Mouse (Mus musculus) liver, postnatal 0 days (tissue): Measurements from ENCODE around the gene Echs1. TPM values are rescaled to one million over a fixed set of nuclear protein-coding genes. Genes with fewer than 3 reads are reported as not detected.
A peak's percentile ranks its signal among the peaks of the same experiment; 100 is the strongest.

Experiments
- ATAC-seq: fragments of 200-750 bp; cut with Nextera tagmentation; 2 replicates; pipeline ENCODE4 v1.8.0; 2017; ENCODE audit warnings: mild to moderate bottlenecking, moderate library complexity
- DNase-seq: peaks from one replicate; pipeline ENCODE4 v3.0.0-alpha.2; 2016
- H3K27ac ChIP-seq: fragments of 300-500 bp; sonication (generic); 2 replicates; pipeline ENCODE4 v1.5.1; 2014; ENCODE audit warnings: antibody characterized with exemption, moderate library complexity, mild to moderate bottlenecking, low read depth
- H3K27me3 ChIP-seq: fragments of 300-500 bp; sonication (generic); 2 replicates; pipeline ENCODE4 v1.6.1; 2014; ENCODE audit warnings: low read length, control low read depth, mixed read lengths; ENCODE audit not compliant: insufficient read depth
- H3K36me3 ChIP-seq: fragments of 300-500 bp; sonication (generic); replicated peaks from 2 replicates; pipeline ENCODE4 v1.6.1; 2014; ENCODE audit warnings: mild to moderate bottlenecking, control low read depth, low read length, moderate library complexity, mixed read lengths; ENCODE audit not compliant: insufficient read depth
- H3K4me1 ChIP-seq: fragments of 300-500 bp; sonication (generic); 2 replicates; pipeline ENCODE4 v1.6.1; 2014; ENCODE audit warnings: antibody characterized with exemption, mild to moderate bottlenecking, control low read depth; ENCODE audit not compliant: insufficient read depth
- H3K4me2 ChIP-seq: fragments of 300-500 bp; sonication (generic); 2 replicates; pipeline ENCODE4 v1.6.1; 2014; ENCODE audit warnings: low read depth, mild to moderate bottlenecking, low read length, moderate library complexity, mixed read lengths
- H3K4me3 ChIP-seq: fragments of 300-500 bp; sonication (generic); 2 replicates; pipeline ENCODE4 v1.5.1; 2014; ENCODE audit warnings: low read depth, low read length
- H3K9ac ChIP-seq: fragments of 300-500 bp; sonication (generic); replicated peaks from 2 replicates; pipeline ENCODE4 v1.6.1; 2014; ENCODE audit warnings: mild to moderate bottlenecking, moderate library complexity
- H3K9me3 ChIP-seq: fragments of 300-500 bp; sonication (generic); 2 replicates; pipeline ENCODE4 v1.6.1; 2016; ENCODE audit warnings: mild to moderate bottlenecking, control low read depth, low read length, mixed read lengths
- CTCF ChIP-seq: sonication (generic); IDR thresholded peaks from 2 replicates; pipeline ENCODE4 v1.5.1; 2016; ENCODE audit warnings: antibody characterized with exemption, low read depth
- EP300 ChIP-seq: IDR thresholded peaks from 2 replicates; pipeline ENCODE4 v1.6.1; 2016; ENCODE audit warnings: antibody characterized with exemption, low read depth, mild to moderate bottlenecking
- WGBS: fragments of 180-500 bp; shearing (Covaris S2); extraction: QIAGEN DNeasy Blood & Tissue Kit; methylation state at CpG from one replicate; pipeline ENCODE4 v1.1.7; 2014; ENCODE audit not compliant: insufficient replicate concordance; 5-methylcytosine and 5-hydroxymethylcytosine counted together
- polyA plus RNA-seq: library from polyadenylated mRNA; unstranded; fragments of >200 nt; fragmentation: Nextera tagmentation; extraction: Ambion mirVana; gene quantifications from 2 replicates; pipeline ENCODE4 v1.2.1, GENCODE M21; 2015

Gene Echs1
- polyA plus RNA-seq, 1 experiment from 2014 or later = 194 TPM

GRCm38 (mm10) chr7:140101498-140101897 is 14.8 kb downstream of the Echs1 start:
- no peak for TF ChIP-seq EP300
- TF ChIP-seq CTCF = no peak
- WGBS = 78% methylated on average over 10 of the region's 10 CpGs
- Histone ChIP-seq H3K27me3 (no peaks in the 10 kb centered on the region), H3K4me3 (peak overlapping the region; percentile 50), H3K4me1 (peaks cover 13% of the 10 kb centered on the region), H3K36me3 (peaks cover 14% of the 10 kb centered on the region), H3K27ac (no peak overlapping the region), H3K4me2 (peak overlapping the region; percentile 74), H3K9ac (peak overlapping the region; percentile 63), H3K9me3 (no peaks in the 10 kb centered on the region)
- ATAC-seq = no peak
- DNase-seq = no peak

GRCm38 (mm10) chr7:140098466-140098865 is 17.8 kb downstream of the Echs1 start:
- WGBS = 42% methylated on average over 1 of the region's 1 CpGs
- Histone ChIP-seq H3K9ac (no peak overlapping the region; the same call in 1 of the 2 replicates), H3K27me3 (no peaks in the 10 kb centered on the region), H3K4me1 (peaks cover 19% of the 10 kb centered on the region), H3K4me3 (no peak overlapping the region), H3K27ac (no peak overlapping the region), H3K36me3 (peaks cover 5% of the 10 kb centered on the region; the same call in 1 of the 2 replicates), H3K4me2 (no peak overlapping the region), H3K9me3 (no peaks in the 10 kb centered on the region)
- ATAC-seq = no peak
- no peak for DNase-seq
- TF ChIP-seq CTCF (no peak), EP300 (no peak)

- Histone ChIP-seq H3K27ac (no peak overlapping the region), H3K9me3 (no peaks in the 10 kb centered on the region), H3K4me1 (peaks cover 8% of the 10 kb centered on the region), H3K4me3 (no peak overlapping the region), H3K4me2 (no peak overlapping the region), H3K27me3 (no peaks in the 10 kb centered on the region), H3K9ac (no peak overlapping the region), H3K36me3 (peaks cover 5% of the 10 kb centered on the region; the same call in 1 of the 2 replicates)
- no peak for TF ChIP-seq CTCF
- ATAC-seq = no peak
- no peak for DNase-seq
Measured at GRCm38 (mm10) chr7:140096055-140096454, 20.2 kb downstream of the Echs1 start.

- Histone ChIP-seq H3K4me1 (peaks cover 7% of the 10 kb centered on the region), H3K36me3 (peaks cover 5% of the 10 kb centered on the region; the same call in 1 of the 2 replicates), H3K9ac (no peak overlapping the region), H3K9me3 (no peaks in the 10 kb centered on the region), H3K4me2 (no peak overlapping the region), H3K27me3 (no peaks in the 10 kb centered on the region), H3K4me3 (no peak overlapping the region), H3K27ac (no peak overlapping the region)
- ATAC-seq (0 out of 2 replicates have a peak, but pooled peaks have one; percentile 12), DNase-seq (no peak)
- no peak for TF ChIP-seq EP300
- TF ChIP-seq CTCF = no peak
- 57% methylated on average over 1 of the region's 1 CpGs for WGBS
Measured at GRCm38 (mm10) chr7:140095556-140095955, 20.7 kb downstream of the Echs1 start.

- TF ChIP-seq CTCF = no peak
- no peak for TF ChIP-seq EP300
- no peaks in the 10 kb centered on the region for H3K27me3 ChIP-seq
- H3K9ac ChIP-seq = no peak overlapping the region; the same call in 1 of the 2 replicates
- DNase-seq (no peak), ATAC-seq (peak; percentile 40; the same call in 1 of the 2 replicates)
- H3K9me3 ChIP-seq = no peaks in the 10 kb centered on the region
- H3K36me3 ChIP-seq = peaks cover 5% of the 10 kb centered on the region; the same call in 1 of the 2 replicates
- H3K4me2 ChIP-seq = no peak overlapping the region
- H3K4me3 ChIP-seq = no peak overlapping the region
- no peak overlapping the region for H3K27ac ChIP-seq
- 50% methylated on average over 5 of the region's 5 CpGs for WGBS
- H3K4me1 ChIP-seq = peaks cover 7% of the 10 kb centered on the region
Measured at GRCm38 (mm10) chr7:140094954-140095353, 21.3 kb downstream of the Echs1 start.

- Histone ChIP-seq H3K4me1 (peaks cover 7% of the 10 kb centered on the region), H3K4me2 (no peak within 1 kb of the TSS), H3K36me3 (0 out of 2 replicates have a peak, but pooled peaks cover 2% of the 10 kb centered on the region), H3K27me3 (no peaks in the 10 kb centered on the region), H3K4me3 (no peak within 1 kb of the TSS), H3K9ac (no peak within 1 kb of the TSS), H3K9me3 (no peaks in the 10 kb centered on the region), H3K27ac (no peak within 1 kb of the TSS)
- TF ChIP-seq CTCF (no peak), EP300 (no peak)
- WGBS = 63% methylated on average over 5 of the region's 5 CpGs
- DNase-seq (no peak), ATAC-seq (no peak)
Measured at GRCm38 (mm10) chr7:140092924-140093528, 23.2 kb downstream of the Echs1 start, which contains the start of gene Prap1. Gene Prap1 (plus strand): TSS chr7:140093395.

- H3K36me3 ChIP-seq = no peaks in the 10 kb centered on the region
- H3K4me2 ChIP-seq = no peak overlapping the region
- WGBS = 79% methylated on average over 10 of the region's 10 CpGs
- DNase-seq = no peak
- no peaks in the 10 kb centered on the region for H3K27me3 ChIP-seq
- no peak overlapping the region for H3K4me3 ChIP-seq
- H3K4me1 ChIP-seq = peaks cover 7% of the 10 kb centered on the region
- no peaks in the 10 kb centered on the region for H3K9me3 ChIP-seq
- no peak for ATAC-seq
- no peak overlapping the region for H3K9ac ChIP-seq
- no peak overlapping the region for H3K27ac ChIP-seq
- no peak for TF ChIP-seq EP300
- no peak for TF ChIP-seq CTCF
Measured at GRCm38 (mm10) chr7:140090601-140091000, 25.7 kb downstream of the Echs1 start.
